Mouse (Mus musculus) T-cell, adult 2 months (primary cell): Measurements from ENCODE around the gene Gm3248.
"Not testable (repeated sequence)": the region's sequence is repeated elsewhere in the genome, so short reads cannot be mapped to it uniquely, and the experiment has no call there.

Experiments
- DNase-seq: peaks from one replicate; pipeline ENCODE4 v3.0.0; 2022; ENCODE audit warnings: low spot score

The Gm3248 gene

DNA sequence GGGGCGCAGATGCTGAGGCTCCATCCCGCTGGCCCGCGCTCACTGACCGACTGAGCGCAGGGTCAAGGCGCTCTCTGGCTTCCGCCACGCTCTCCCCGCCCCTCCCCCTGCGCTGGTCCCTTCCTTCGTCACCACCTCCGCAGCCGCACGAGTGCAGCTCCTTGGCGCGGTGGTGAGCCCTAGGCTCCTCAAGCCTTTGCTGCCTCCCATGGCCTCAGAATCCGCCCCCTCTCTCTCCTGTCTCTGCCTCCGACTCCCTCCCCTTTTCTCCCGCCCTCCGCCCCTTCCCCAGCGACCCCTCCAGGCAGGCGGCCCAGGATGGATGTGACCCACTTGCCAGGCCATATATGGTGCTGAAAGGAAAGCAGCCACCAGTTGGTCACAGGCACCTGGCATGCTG is at the start of gene Gm3248:
Gene Gm3248 (minus strand): TSS at position 111 of the 400 bp plus-strand sequence.
- not testable (repeated sequence) for DNase-seq

- not testable (repeated sequence) for DNase-seq
Measured at GRCm38 (mm10) chr14:5987136-5987535, 25.6 kb upstream of the Gm3248 start.

DNA sequence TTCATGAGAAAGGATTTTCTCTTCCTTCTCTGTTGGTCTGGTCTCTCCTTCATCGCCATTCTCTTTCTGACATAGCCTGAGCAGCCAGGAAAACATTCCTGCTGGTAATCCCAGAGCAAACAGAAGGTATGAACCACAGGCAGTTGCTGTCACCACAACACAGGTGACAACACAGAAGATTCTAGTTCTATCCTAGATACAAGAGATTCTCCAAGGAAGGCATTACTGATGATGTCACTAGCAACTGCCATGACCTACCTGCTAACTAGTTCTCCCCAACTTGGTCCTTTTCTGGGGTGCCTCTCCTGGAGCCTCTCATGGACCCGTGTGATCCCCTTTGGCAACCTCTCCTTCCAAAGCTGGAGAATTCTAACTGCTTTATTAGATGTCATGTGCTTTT is 17.5 kb upstream of the Gm3248 start, which contains the start of gene Gm3453:
Gene Gm3453 (minus strand): TSS at position 101 of the 400 bp plus-strand sequence.
- not testable (repeated sequence) for DNase-seq

- DNase-seq = not testable (repeated sequence)
Measured at GRCm38 (mm10) chr14:5962441-5962840, 896 bp upstream of the Gm3248 start.

GRCm38 (mm10) chr14:5961102-5961501 is 443 bp downstream of the Gm3248 start:
- not testable (repeated sequence) for DNase-seq

DNA sequence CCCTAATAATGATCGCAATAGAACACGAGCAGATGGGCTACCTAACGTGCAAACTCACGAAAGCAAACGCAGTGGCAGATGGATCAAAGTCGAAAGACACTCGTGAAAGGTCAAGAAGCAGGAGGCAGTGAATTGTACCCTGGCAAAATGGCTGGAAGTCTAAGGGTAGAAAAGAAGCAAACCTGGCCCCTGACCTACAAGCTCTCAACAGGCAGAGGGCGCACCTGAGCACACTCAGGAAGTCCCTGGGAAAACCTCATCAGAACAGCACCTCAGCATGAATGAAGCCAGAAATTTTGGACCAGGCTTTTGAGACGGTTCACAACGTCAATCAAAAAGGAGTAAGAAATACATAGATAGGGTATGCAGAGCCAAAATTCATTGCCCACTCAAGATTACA is 1.1 kb downstream of the Gm3248 start:
- not testable (repeated sequence) for DNase-seq

- not testable (repeated sequence) for DNase-seq
Measured at GRCm38 (mm10) chr14:5923276-5923675, 38.3 kb downstream of the Gm3248 start.

GRCm38 (mm10) chr14:5918330-5918942 is 43.1 kb downstream of the Gm3248 start:
- DNase-seq = not testable (repeated sequence)

- DNase-seq = not testable (repeated sequence)
Measured at GRCm38 (mm10) chr14:5913701-5914100, 47.8 kb downstream of the Gm3248 start.
